Mouse (Mus musculus): ENCODE data around the gene Gtf3c5. TPM values are rescaled to one million over a fixed set of nuclear protein-coding genes. Genes with fewer than 3 reads are reported as not detected.

The Gtf3c5 gene
- total and polyA plus RNA-seq, 2 experiments from 2014 or later, result 12.7 to 14.0 TPM

DNA sequence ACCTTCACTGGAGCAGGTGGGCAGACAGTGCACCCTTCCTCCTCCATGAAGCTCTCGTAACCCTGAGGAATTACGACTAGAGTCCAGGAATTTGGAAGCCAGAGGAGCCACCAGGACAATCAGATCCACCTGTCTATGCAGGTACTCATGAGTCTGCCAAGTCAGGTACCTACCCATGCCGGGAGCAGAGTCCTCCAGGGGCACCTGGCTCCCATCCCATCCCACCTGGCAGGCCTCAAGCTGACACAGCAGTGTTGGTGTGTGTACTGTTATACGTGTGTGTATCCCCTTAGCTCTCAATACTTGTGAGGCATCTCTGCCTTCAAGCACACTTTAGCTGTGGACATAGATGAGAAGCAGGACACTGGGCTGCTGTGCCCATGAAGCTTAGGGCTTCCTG is 61.4 kb downstream of the Gtf3c5 start:
- H3K27ac ChIP-seq (ENCODE audit: low read depth), result no peak overlapping the region
- H3K4me1 ChIP-seq (ENCODE audit: control insufficient read depth, insufficient read depth), result peaks cover 19% of the 10 kb centered on the region
- no peak for DNase-seq (ENCODE audit: low spot score)
- H3K9ac ChIP-seq (replicated peaks; ENCODE audit: low read depth, low read length), result no peak overlapping the region
- 86% methylated on average over 4 of the region's 4 CpGs for WGBS
- ATAC-seq (ENCODE audit: insufficient read depth, low read depth), result no peak
- no peak overlapping the region for H3K4me3 ChIP-seq (ENCODE audit: low read depth, low read length)
- no peaks in the 10 kb centered on the region for H3K27me3 ChIP-seq (ENCODE audit: control insufficient read depth, insufficient read depth, low read length)
- H3K4me2 ChIP-seq (ENCODE audit: low read depth, low read length), result no peak overlapping the region
- H3K9me3 ChIP-seq (replicated peaks; ENCODE audit: control insufficient read depth, low read length), result no peaks in the 10 kb centered on the region
- no peaks in the 10 kb centered on the region for H3K36me3 ChIP-seq (replicated peaks; ENCODE audit: control insufficient read depth, insufficient read depth, low read length)
- TF ChIP-seq EP300 (IDR thresholded peaks at IDR 0.05; ENCODE audit: low read depth), result no peak
- no peak for TF ChIP-seq CTCF (IDR thresholded peaks at IDR 0.05; ENCODE audit: low read depth)

DNA sequence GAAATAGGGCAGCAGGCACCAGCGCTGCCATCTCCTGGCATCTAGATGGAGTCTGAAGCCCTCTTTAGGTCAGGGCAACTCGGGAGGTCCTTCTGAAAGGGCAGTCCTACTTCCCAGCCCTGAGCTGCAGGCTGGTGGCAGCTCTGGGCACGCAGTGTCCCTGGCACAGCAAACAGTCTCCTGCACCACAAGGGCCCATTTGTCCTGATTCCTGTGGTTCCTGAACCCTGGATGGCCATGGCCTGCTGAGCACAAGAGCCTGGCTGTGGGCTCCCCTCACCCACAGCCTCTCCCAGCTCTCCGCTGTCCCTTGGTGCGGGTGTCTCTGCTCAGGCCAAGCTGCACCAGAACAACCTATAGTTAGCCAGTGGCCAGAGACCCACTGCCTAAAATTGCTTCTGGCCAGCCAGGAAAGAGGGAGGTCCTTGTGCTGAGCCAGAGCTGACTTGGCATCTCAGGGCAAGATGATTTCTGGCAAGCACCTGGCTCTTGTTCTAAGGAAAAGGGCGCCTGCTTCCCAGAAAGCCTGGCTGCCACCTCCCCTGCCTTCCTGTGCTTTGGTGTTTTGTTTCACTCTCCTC is 61.9 kb downstream of the Gtf3c5 start:
- peaks cover 20% of the 10 kb centered on the region for H3K4me1 ChIP-seq (ENCODE audit: control insufficient read depth, insufficient read depth)
- no peak overlapping the region for H3K27ac ChIP-seq (ENCODE audit: low read depth)
- ATAC-seq (ENCODE audit: insufficient read depth, low read depth), result no peak
- H3K9ac ChIP-seq (replicated peaks; ENCODE audit: low read depth, low read length), result no peak overlapping the region
- no peaks in the 10 kb centered on the region for H3K9me3 ChIP-seq (replicated peaks; ENCODE audit: control insufficient read depth, low read length)
- no peaks in the 10 kb centered on the region for H3K36me3 ChIP-seq (replicated peaks; ENCODE audit: control insufficient read depth, insufficient read depth, low read length)
- WGBS, result 81% methylated on average over 6 of the region's 6 CpGs
- no peak overlapping the region for H3K4me3 ChIP-seq (ENCODE audit: low read depth, low read length)
- H3K27me3 ChIP-seq (ENCODE audit: control insufficient read depth, insufficient read depth, low read length), result no peaks in the 10 kb centered on the region
- DNase-seq (ENCODE audit: low spot score), result no peak
- no peak for TF ChIP-seq EP300 (IDR thresholded peaks at IDR 0.05; ENCODE audit: low read depth)
- TF ChIP-seq CTCF (IDR thresholded peaks at IDR 0.05; ENCODE audit: low read depth), result no peak
- H3K4me2 ChIP-seq (ENCODE audit: low read depth, low read length), result no peak overlapping the region

DNA sequence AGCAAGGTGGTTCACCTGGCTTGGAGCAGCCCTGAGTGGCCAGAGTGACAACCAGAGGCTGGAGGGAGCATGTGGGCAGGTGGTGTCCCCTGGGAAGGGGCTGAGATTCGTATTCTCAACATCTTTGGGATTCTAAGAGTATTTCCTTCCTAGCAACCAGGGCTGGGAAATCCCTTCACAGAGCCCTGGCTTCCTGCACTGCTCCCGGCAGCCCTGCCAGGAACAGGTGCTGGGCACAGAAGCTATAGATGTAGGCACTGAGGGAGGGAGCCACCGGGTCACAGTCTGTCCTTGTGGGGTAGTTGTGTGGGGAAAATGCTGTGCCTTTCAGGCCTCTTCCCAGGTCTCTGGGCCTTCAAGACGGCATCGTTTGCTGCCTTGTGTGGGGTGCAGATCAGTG is 63.0 kb downstream of the Gtf3c5 start:
- H3K4me3 ChIP-seq (ENCODE audit: low read depth, low read length), result no peak overlapping the region
- no peaks in the 10 kb centered on the region for H3K36me3 ChIP-seq (replicated peaks; ENCODE audit: control insufficient read depth, insufficient read depth, low read length)
- no peak for DNase-seq (ENCODE audit: low spot score)
- H3K4me2 ChIP-seq (ENCODE audit: low read depth, low read length), result no peak overlapping the region
- no peak overlapping the region for H3K27ac ChIP-seq (ENCODE audit: low read depth)
- no peak for TF ChIP-seq CTCF (IDR thresholded peaks at IDR 0.05; ENCODE audit: low read depth)
- TF ChIP-seq EP300 (IDR thresholded peaks at IDR 0.05; ENCODE audit: low read depth), result no peak
- H3K9ac ChIP-seq (replicated peaks; ENCODE audit: low read depth, low read length), result no peak overlapping the region
- ATAC-seq (ENCODE audit: insufficient read depth, low read depth), result no peak
- peaks cover 14% of the 10 kb centered on the region for H3K4me1 ChIP-seq (ENCODE audit: control insufficient read depth, insufficient read depth)
- no peaks in the 10 kb centered on the region for H3K9me3 ChIP-seq (replicated peaks; ENCODE audit: control insufficient read depth, low read length)
- 75% methylated on average over 5 of the region's 5 CpGs for WGBS
- H3K27me3 ChIP-seq (ENCODE audit: control insufficient read depth, insufficient read depth, low read length), result no peaks in the 10 kb centered on the region

DNA sequence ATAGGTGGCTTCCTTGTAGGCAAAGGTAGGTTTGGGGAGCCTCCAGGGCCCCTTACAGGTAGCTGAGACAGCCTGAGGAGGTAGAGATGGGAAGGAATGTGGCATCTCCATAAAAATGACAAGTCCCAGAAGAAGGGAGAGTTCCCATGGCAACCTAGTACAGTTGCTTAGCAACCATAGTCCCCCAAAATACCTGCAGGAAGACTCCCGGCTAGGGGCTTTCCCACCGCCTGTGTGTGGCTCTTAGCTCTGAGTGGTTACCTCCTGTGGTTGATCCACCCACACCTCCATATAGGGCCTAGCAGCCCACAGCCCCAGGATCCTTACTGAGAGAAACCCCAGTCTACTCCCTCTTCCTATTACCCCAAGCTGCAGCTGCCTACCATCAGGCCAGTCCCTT is 65.3 kb downstream of the Gtf3c5 start:
- no peak for ATAC-seq (ENCODE audit: insufficient read depth, low read depth)
- no peak for TF ChIP-seq EP300 (IDR thresholded peaks at IDR 0.05; ENCODE audit: low read depth)
- no peak for TF ChIP-seq CTCF (IDR thresholded peaks at IDR 0.05; ENCODE audit: low read depth)
- H3K9me3 ChIP-seq (replicated peaks; ENCODE audit: control insufficient read depth, low read length), result no peaks in the 10 kb centered on the region
- peaks cover 19% of the 10 kb centered on the region for H3K4me1 ChIP-seq (ENCODE audit: control insufficient read depth, insufficient read depth)
- no peak overlapping the region for H3K4me2 ChIP-seq (ENCODE audit: low read depth, low read length)
- no peaks in the 10 kb centered on the region for H3K27me3 ChIP-seq (ENCODE audit: control insufficient read depth, insufficient read depth, low read length)
- no peak overlapping the region for H3K4me3 ChIP-seq (ENCODE audit: low read depth, low read length)
- 62% methylated on average over 2 of the region's 2 CpGs for WGBS
- no peak for DNase-seq (ENCODE audit: low spot score)
- no peak overlapping the region for H3K9ac ChIP-seq (replicated peaks; ENCODE audit: low read depth, low read length)
- H3K27ac ChIP-seq (ENCODE audit: low read depth), result no peak overlapping the region
- H3K36me3 ChIP-seq (replicated peaks; ENCODE audit: control insufficient read depth, insufficient read depth, low read length), result no peaks in the 10 kb centered on the region

DNA sequence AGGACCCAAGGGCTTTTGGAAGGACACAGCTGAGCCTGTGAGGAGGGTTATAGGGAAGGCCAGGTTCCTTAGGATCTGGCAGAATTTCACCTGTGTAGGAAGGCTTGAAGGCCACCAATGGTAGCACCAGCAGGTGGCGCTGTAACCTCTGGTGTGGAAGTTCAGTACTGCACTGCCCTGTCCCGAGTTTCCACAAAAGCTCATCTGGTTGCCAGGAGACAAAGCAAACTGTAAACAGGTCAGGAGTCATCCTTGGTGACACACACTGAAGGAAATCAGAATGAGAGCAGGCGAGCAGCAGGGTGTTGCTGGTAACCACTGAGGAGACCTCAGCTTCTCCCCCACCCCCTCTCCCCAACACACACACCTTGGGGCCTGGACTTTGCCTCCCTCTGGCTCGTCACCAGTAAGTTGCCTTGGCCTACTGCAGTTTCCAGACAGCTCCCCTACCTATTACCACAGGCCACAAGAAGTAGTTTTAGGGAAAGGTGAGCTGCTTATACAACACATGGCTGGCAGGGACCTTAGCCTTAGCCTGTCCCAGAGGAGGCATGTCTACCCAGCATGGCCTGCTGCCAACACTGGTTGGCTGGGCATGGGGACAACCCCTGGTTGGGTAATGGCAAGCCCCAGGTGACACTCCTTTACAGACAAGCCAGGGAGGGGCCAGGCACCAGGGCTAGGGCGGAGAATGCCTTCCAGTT is 66.2 kb downstream of the Gtf3c5 start:
- TF ChIP-seq CTCF (IDR thresholded peaks at IDR 0.05; ENCODE audit: low read depth) (peak; percentile 93), EP300 (IDR thresholded peaks at IDR 0.05; ENCODE audit: low read depth) (no peak)
- no peaks in the 10 kb centered on the region for H3K9me3 ChIP-seq (replicated peaks; ENCODE audit: control insufficient read depth, low read length)
- H3K36me3 ChIP-seq (replicated peaks; ENCODE audit: control insufficient read depth, insufficient read depth, low read length), result no peaks in the 10 kb centered on the region
- no peaks in the 10 kb centered on the region for H3K27me3 ChIP-seq (ENCODE audit: control insufficient read depth, insufficient read depth, low read length)
- DNase-seq (ENCODE audit: low spot score) (peak; percentile 82), ATAC-seq (ENCODE audit: insufficient read depth, low read depth) (peak; percentile 78)
- whole genome bisulfite sequencing, result 35% methylated on average over 5 of the region's 5 CpGs
- H3K9ac ChIP-seq (replicated peaks; ENCODE audit: low read depth, low read length), result no peak overlapping the region
- no peak overlapping the region for H3K4me3 ChIP-seq (ENCODE audit: low read depth, low read length)
- peaks cover 18% of the 10 kb centered on the region for H3K4me1 ChIP-seq (ENCODE audit: control insufficient read depth, insufficient read depth)
- H3K4me2 ChIP-seq (ENCODE audit: low read depth, low read length), result no peak overlapping the region
- H3K27ac ChIP-seq (ENCODE audit: low read depth), result no peak overlapping the region

Small RNAs within 50 kb of the gene (microRNA-seq; reads per million reads assigned to microRNA genes)
- not detected for gene Gm22824

Other genes with a start within 250 kb of the Gtf3c5 start
- gene Ppp1r26, start 137.0 kb downstream of the Gtf3c5 start, total RNA-seq (2014; rRNA removed; ENCODE audit: low replicate concordance), result 4.4 and 18.0 TPM in 2 replicates
- 1.7 and 2.0 TPM in 2 replicates for gene Ppp1r26, start 137.0 kb downstream of the Gtf3c5 start, polyA plus RNA-seq (2015; fragmentation: Nextera tagmentation; extraction: Ambion mirVana)
- not detected in 2 replicates for gene 1700007K13Rik, start 117.4 kb downstream of the Gtf3c5 start, total RNA-seq (2014; rRNA removed; ENCODE audit: low replicate concordance)
- 0.15 and 0.65 TPM in 2 replicates for gene 1700007K13Rik, start 117.4 kb downstream of the Gtf3c5 start, polyA plus RNA-seq (2015; fragmentation: Nextera tagmentation; extraction: Ambion mirVana)
- gene Mrps2, start 115.7 kb downstream of the Gtf3c5 start, total RNA-seq (2014; rRNA removed; ENCODE audit: low replicate concordance), result 29.8 and 37.1 TPM in 2 replicates
- gene Mrps2, start 115.7 kb downstream of the Gtf3c5 start, polyA plus RNA-seq (2015; fragmentation: Nextera tagmentation; extraction: Ambion mirVana), result 40.9 and 45.0 TPM in 2 replicates
- 0.15 and 0.42 TPM in 2 replicates for gene Gbgt1, start 86.9 kb downstream of the Gtf3c5 start, total RNA-seq (2014; rRNA removed; ENCODE audit: low replicate concordance)
- 0.11 TPM in 1 of 2 replicates, not detected in the other for gene Gbgt1, start 86.9 kb downstream of the Gtf3c5 start, polyA plus RNA-seq (2015; fragmentation: Nextera tagmentation; extraction: Ambion mirVana)
- not detected in 2 replicates for gene Gm10134, start 77.7 kb downstream of the Gtf3c5 start, total RNA-seq (2014; rRNA removed; ENCODE audit: low replicate concordance)
- 0.49 TPM in 1 of 2 replicates, not detected in the other for gene Gm10134, start 77.7 kb downstream of the Gtf3c5 start, polyA plus RNA-seq (2015; fragmentation: Nextera tagmentation; extraction: Ambion mirVana)
- gene Ralgds, start 70.6 kb downstream of the Gtf3c5 start, total RNA-seq (2014; rRNA removed; ENCODE audit: low replicate concordance), result 34.9 and 35.7 TPM in 2 replicates
- 12.2 and 13.1 TPM in 2 replicates for gene Ralgds, start 70.6 kb downstream of the Gtf3c5 start, polyA plus RNA-seq (2015; fragmentation: Nextera tagmentation; extraction: Ambion mirVana)
- gene Cel, start 20.3 kb downstream of the Gtf3c5 start, total RNA-seq (2014; rRNA removed; ENCODE audit: low replicate concordance), result not detected in 2 replicates
- gene Cel, start 20.3 kb downstream of the Gtf3c5 start, polyA plus RNA-seq (2015; fragmentation: Nextera tagmentation; extraction: Ambion mirVana), result not detected in 2 replicates
- not detected in 2 replicates for gene Gfi1b, start 38.2 kb upstream of the Gtf3c5 start, total RNA-seq (2014; rRNA removed; ENCODE audit: low replicate concordance)
- 0.23 TPM in 1 of 2 replicates, not detected in the other for gene Gfi1b, start 38.2 kb upstream of the Gtf3c5 start, polyA plus RNA-seq (2015; fragmentation: Nextera tagmentation; extraction: Ambion mirVana)
- gene Tsc1, start 57.5 kb upstream of the Gtf3c5 start, total RNA-seq (2014; rRNA removed; ENCODE audit: low replicate concordance), result 12.8 and 14.6 TPM in 2 replicates
- 7.2 and 7.7 TPM in 2 replicates for gene Tsc1, start 57.5 kb upstream of the Gtf3c5 start, polyA plus RNA-seq (2015; fragmentation: Nextera tagmentation; extraction: Ambion mirVana)
- gene Spaca9, start 116.0 kb upstream of the Gtf3c5 start, total RNA-seq (2014; rRNA removed; ENCODE audit: low replicate concordance), result not detected in 2 replicates
- gene Spaca9, start 116.0 kb upstream of the Gtf3c5 start, polyA plus RNA-seq (2015; fragmentation: Nextera tagmentation; extraction: Ambion mirVana), result 0.66 and 1.2 TPM in 2 replicates
- gene Ak8, start 116.4 kb upstream of the Gtf3c5 start, total RNA-seq (2014; rRNA removed; ENCODE audit: low replicate concordance), result not detected in 2 replicates
- 0.37 and 0.59 TPM in 2 replicates for gene Ak8, start 116.4 kb upstream of the Gtf3c5 start, polyA plus RNA-seq (2015; fragmentation: Nextera tagmentation; extraction: Ambion mirVana)

Measured in heart, postnatal 0 days (tissue).